Mouse (Mus musculus): ENCODE results near the gene Sbno1. TPM values are rescaled to one million over a fixed set of nuclear protein-coding genes. Genes with fewer than 3 reads are reported as not detected.

Sbno1 gene
- total and polyA plus RNA-seq, 2 experiments from 2014 or later = 41.0 to 80.4 TPM

GRCm38 (mm10) chr5:124439447-124440093, 13.8 kb upstream of the Sbno1 start, which contains the start of gene Kmt5a:
Kmt5a (plus strand) TSS chr5:124439930.
- Histone ChIP-seq H3K9ac (replicated peaks; ENCODE audit: low read length, poor library complexity, severe bottlenecking) (peak within 1 kb of the TSS; percentile 66), H3K4me2 (ENCODE audit: low read depth, low read length, poor library complexity, severe bottlenecking) (peak within 1 kb of the TSS; percentile 92), H3K4me1 (ENCODE audit: insufficient read depth, low read length) (0 out of 2 replicates have a peak, but pooled peaks cover 5% of the 10 kb centered on the region), H3K27me3 (ENCODE audit: insufficient read depth, low read length) (no peaks in the 10 kb centered on the region), H3K4me3 (ENCODE audit: low read depth, low read length) (peak within 1 kb of the TSS; percentile 53), H3K9me3 (ENCODE audit: low read length) (no peaks in the 10 kb centered on the region), H3K27ac (ENCODE audit: low read depth, low read length) (peak within 1 kb of the TSS; percentile 49; the same call in 1 of the 2 replicates), H3K36me3 (ENCODE audit: insufficient read depth, low read length) (no peaks in the 10 kb centered on the region)
- peak; percentile 96 for DNase-seq (ENCODE audit: low spot score)
- WGBS = under 1% methylated on average over 34 of the region's 34 CpGs
- peak; percentile 92 for ATAC-seq (ENCODE audit: low FRiP score)
- peak; percentile 30; the same call in 1 of the 2 replicates for TF ChIP-seq CTCF (IDR thresholded peaks at IDR 0.05)

- WGBS = 67% methylated on average over 5 of the region's 5 CpGs
- 0 out of 2 replicates have a peak, but pooled peaks cover 5% of the 10 kb centered on the region for H3K4me1 ChIP-seq (ENCODE audit: insufficient read depth, low read length)
- no peaks in the 10 kb centered on the region for H3K27me3 ChIP-seq (ENCODE audit: insufficient read depth, low read length)
- peak overlapping the region; percentile 92; the same call in 1 of the 2 replicates for H3K4me2 ChIP-seq (ENCODE audit: low read depth, low read length, poor library complexity, severe bottlenecking)
- ATAC-seq (ENCODE audit: low FRiP score) = no peak
- H3K36me3 ChIP-seq (ENCODE audit: insufficient read depth, low read length) = no peaks in the 10 kb centered on the region
- no peak overlapping the region for H3K9ac ChIP-seq (replicated peaks; ENCODE audit: low read length, poor library complexity, severe bottlenecking)
- 0 out of 2 replicates have a peak overlapping the region, but pooled peaks have one; percentile 53 for H3K4me3 ChIP-seq (ENCODE audit: low read depth, low read length)
- DNase-seq (ENCODE audit: low spot score) = no peak
- no peak overlapping the region for H3K27ac ChIP-seq (ENCODE audit: low read depth, low read length)
- H3K9me3 ChIP-seq (ENCODE audit: low read length) = no peaks in the 10 kb centered on the region
- no peak for TF ChIP-seq CTCF (IDR thresholded peaks at IDR 0.05)
Measured at GRCm38 (mm10) chr5:124438746-124439145, 12.9 kb upstream of the Sbno1 start.

- WGBS = 88% methylated on average over 5 of the region's 5 CpGs
Measured at GRCm38 (mm10) chr5:124438229-124438628, 12.4 kb upstream of the Sbno1 start.

GRCm38 (mm10) chr5:124433048-124433447, 7.2 kb upstream of the Sbno1 start:
- WGBS = 86% methylated on average over 2 of the region's 2 CpGs
- no peaks in the 10 kb centered on the region for H3K27me3 ChIP-seq (ENCODE audit: insufficient read depth, low read length)
- no peaks in the 10 kb centered on the region for H3K4me1 ChIP-seq (ENCODE audit: insufficient read depth, low read length)
- no peaks in the 10 kb centered on the region for H3K9me3 ChIP-seq (ENCODE audit: low read length)
- DNase-seq (ENCODE audit: low spot score) (no peak), ATAC-seq (ENCODE audit: low FRiP score) (no peak)
- no peak for TF ChIP-seq CTCF (IDR thresholded peaks at IDR 0.05)
- H3K9ac ChIP-seq (replicated peaks; ENCODE audit: low read length, poor library complexity, severe bottlenecking) = no peak overlapping the region
- no peak overlapping the region for H3K27ac ChIP-seq (ENCODE audit: low read depth, low read length)
- H3K4me3 ChIP-seq (ENCODE audit: low read depth, low read length) = no peak overlapping the region
- H3K36me3 ChIP-seq (ENCODE audit: insufficient read depth, low read length) = no peaks in the 10 kb centered on the region
- H3K4me2 ChIP-seq (ENCODE audit: low read depth, low read length, poor library complexity, severe bottlenecking) = no peak overlapping the region

More at GRCm38 (mm10) chr5:124438229-124438628, 12.4 kb upstream of the Sbno1 start:
- no peaks in the 10 kb centered on the region for H3K9me3 ChIP-seq (ENCODE audit: low read length)
- H3K4me1 ChIP-seq (ENCODE audit: insufficient read depth, low read length) = 0 out of 2 replicates have a peak, but pooled peaks cover 5% of the 10 kb centered on the region
- H3K27me3 ChIP-seq (ENCODE audit: insufficient read depth, low read length) = no peaks in the 10 kb centered on the region
- H3K9ac ChIP-seq (replicated peaks; ENCODE audit: low read length, poor library complexity, severe bottlenecking) = no peak overlapping the region
- H3K4me2 ChIP-seq (ENCODE audit: low read depth, low read length, poor library complexity, severe bottlenecking) = no peak overlapping the region
- H3K4me3 ChIP-seq (ENCODE audit: low read depth, low read length) = no peak overlapping the region
- TF ChIP-seq CTCF (IDR thresholded peaks at IDR 0.05) = peak; percentile 37
- ATAC-seq (ENCODE audit: low FRiP score) (no peak), DNase-seq (ENCODE audit: low spot score) (no peak)
- no peaks in the 10 kb centered on the region for H3K36me3 ChIP-seq (ENCODE audit: insufficient read depth, low read length)
- no peak overlapping the region for H3K27ac ChIP-seq (ENCODE audit: low read depth, low read length)

- ATAC-seq (ENCODE audit: low FRiP score) (no peak), DNase-seq (ENCODE audit: low spot score) (peak; percentile 77)
- Histone ChIP-seq H3K27me3 (ENCODE audit: insufficient read depth, low read length) (no peaks in the 10 kb centered on the region), H3K4me1 (ENCODE audit: insufficient read depth, low read length) (no peaks in the 10 kb centered on the region), H3K9ac (replicated peaks; ENCODE audit: low read length, poor library complexity, severe bottlenecking) (no peak overlapping the region), H3K9me3 (ENCODE audit: low read length) (no peaks in the 10 kb centered on the region), H3K4me2 (ENCODE audit: low read depth, low read length, poor library complexity, severe bottlenecking) (no peak overlapping the region), H3K27ac (ENCODE audit: low read depth, low read length) (no peak overlapping the region), H3K4me3 (ENCODE audit: low read depth, low read length) (no peak overlapping the region), H3K36me3 (ENCODE audit: insufficient read depth, low read length) (no peaks in the 10 kb centered on the region)
- peak; percentile 86 for TF ChIP-seq CTCF (IDR thresholded peaks at IDR 0.05)
Measured at GRCm38 (mm10) chr5:124432398-124433012, 6.7 kb upstream of the Sbno1 start.
